ENCODE assay signal across 9 mouse cellular contexts in genomic region chr3:36449292-36450165, GRCm38 (mm10). TPM values are rescaled to one million over a fixed set of nuclear protein-coding genes. Genes with fewer than 3 reads are reported as not detected.
DNase-seq lines count a peak whose midpoint lies in the region; ATAC-seq lines count a peak whose summit lies in the region.
"Had no signal": no experiment of that assay in that cellular context is flagged by ENCODE, and none has a peak within 500 bp of the region (broad histone marks: within the 10 kb centered on the region; RNA-seq: fewer than 3 reads in every experiment).

No protein-coding gene starts in this region.

- no peaks in the 10 kb centered on the region for H3K36me3 ChIP-seq in midbrain, embryonic 10.5 days
- no peaks in the 10 kb centered on the region for H3K36me3 ChIP-seq in midbrain, embryonic 14.5 days (ENCODE audit: control insufficient read depth, insufficient read depth, low read length)
- H3K36me3 ChIP-seq in embryonic facial prominence, embryonic 11.5 days (replicated peaks; ENCODE audit: control insufficient read depth, insufficient read depth, low read depth, low read length): no peaks in the 10 kb centered on the region
- H3K36me3 ChIP-seq in neural tube, embryonic 14.5 days (ENCODE audit: control insufficient read depth, insufficient read depth, low read length): peaks cover 4% of the 10 kb centered on the region; the same call in 1 of the 2 replicates

- intact Hi-C loops in left cerebral cortex, postnatal 36 days (cut with DNase I): no loop called here

- no peak overlapping the region; the same call in 1 of the 2 replicates for H3K27ac ChIP-seq in midbrain, embryonic 10.5 days (replicated peaks)
- H3K27ac ChIP-seq in midbrain, embryonic 14.5 days (replicated peaks; ENCODE audit: low read depth, low read length): no peak overlapping the region
- H3K27ac ChIP-seq in embryonic facial prominence, embryonic 11.5 days (replicated peaks; ENCODE audit: low read depth, low read length): no peak overlapping the region
- H3K27ac ChIP-seq in neural tube, embryonic 14.5 days (ENCODE audit: low read depth, low read length): no peak overlapping the region

- no peak overlapping the region for H3K4me2 ChIP-seq in midbrain, embryonic 14.5 days (ENCODE audit: low read length)
- no peak overlapping the region for H3K4me2 ChIP-seq in embryonic facial prominence, embryonic 11.5 days (ENCODE audit: low read depth, low read length)
- no peak overlapping the region for H3K4me2 ChIP-seq in neural tube, embryonic 14.5 days (ENCODE audit: low read depth, low read length)

- H3K9ac ChIP-seq in midbrain, embryonic 14.5 days (replicated peaks; ENCODE audit: low read length): no peak overlapping the region
- H3K9ac ChIP-seq in embryonic facial prominence, embryonic 11.5 days (replicated peaks; ENCODE audit: low read length): no peak overlapping the region
- H3K9ac ChIP-seq in neural tube, embryonic 14.5 days (replicated peaks; ENCODE audit: low read depth, low read length): no peak overlapping the region

- H3K27me3 ChIP-seq in midbrain, embryonic 10.5 days (ENCODE audit: low read depth, poor library complexity, severe bottlenecking): no peaks in the 10 kb centered on the region
- no peaks in the 10 kb centered on the region for H3K27me3 ChIP-seq in midbrain, embryonic 14.5 days (ENCODE audit: control insufficient read depth, insufficient read depth, low read length)
- no peaks in the 10 kb centered on the region for H3K27me3 ChIP-seq in embryonic facial prominence, embryonic 11.5 days (ENCODE audit: control insufficient read depth, insufficient read depth, low read length)
- no peaks in the 10 kb centered on the region for H3K27me3 ChIP-seq in neural tube, embryonic 14.5 days (ENCODE audit: control insufficient read depth, insufficient read depth, low read length)

- WGBS in midbrain, embryonic 10.5 days: 42% methylated on average over 20 of the region's 20 CpGs
- WGBS in midbrain, embryonic 14.5 days: 44% methylated on average over 20 of the region's 20 CpGs
- 36% methylated on average over 20 of the region's 20 CpGs for WGBS in embryonic facial prominence, embryonic 11.5 days
- WGBS in neural tube, embryonic 14.5 days: 38% methylated on average over 20 of the region's 20 CpGs

- DNase-seq in midbrain, embryonic 10.5 days (ENCODE audit: low spot score): peak; percentile 19
- no peak for DNase-seq in midbrain, embryonic 14.5 days
- DNase-seq in embryonic facial prominence, embryonic 11.5 days (ENCODE audit: low spot score): peak; percentile 7
- DNase-seq in heart, postnatal 4 days: peak; percentile 58
- no peak for DNase-seq in cerebellum, postnatal 4 days (ENCODE audit: low spot score in 2 of 2)
- DNase-seq in cerebellum, adult 8-10 months: no peak
- no peak for DNase-seq in left cerebral cortex, postnatal 36 days (ENCODE audit: low spot score in 2 of 2)

- ATAC-seq in midbrain, embryonic 14.5 days (ENCODE audit: low FRiP score, low TSS enrichment): no peak
- no peak for ATAC-seq in embryonic facial prominence, embryonic 11.5 days (replicated peaks; ENCODE audit: insufficient number of reproducible peaks, low FRiP score, low TSS enrichment, low read depth)
- 0 out of 2 replicates have a peak, but pooled peaks have one; percentile 31 for ATAC-seq in neural tube, embryonic 14.5 days (ENCODE audit: low read depth)
- ATAC-seq: forebrain, embryonic 16.5 days had no signal

- no peak overlapping the region for H3K4me3 ChIP-seq in midbrain, embryonic 10.5 days
- no peak overlapping the region for H3K4me3 ChIP-seq in midbrain, embryonic 14.5 days (replicated peaks; ENCODE audit: low read depth, low read length)
- H3K4me3 ChIP-seq in embryonic facial prominence, embryonic 11.5 days (ENCODE audit: low read depth, low read length): no peak overlapping the region
- H3K4me3 ChIP-seq in neural tube, embryonic 14.5 days (ENCODE audit: low read depth, low read length): no peak overlapping the region

- H3K9me3 ChIP-seq in midbrain, embryonic 10.5 days (replicated peaks): no peaks in the 10 kb centered on the region
- H3K9me3 ChIP-seq in midbrain, embryonic 14.5 days (ENCODE audit: control insufficient read depth, low read length): no peaks in the 10 kb centered on the region
- no peaks in the 10 kb centered on the region for H3K9me3 ChIP-seq in embryonic facial prominence, embryonic 11.5 days (replicated peaks; ENCODE audit: control insufficient read depth, low read length)
- H3K9me3 ChIP-seq in neural tube, embryonic 14.5 days (ENCODE audit: control insufficient read depth, low read length): no peaks in the 10 kb centered on the region

- H3K4me1 ChIP-seq in midbrain, embryonic 10.5 days: peaks cover 13% of the 10 kb centered on the region
- H3K4me1 ChIP-seq in midbrain, embryonic 14.5 days (ENCODE audit: control insufficient read depth, insufficient read depth, low read length): no peaks in the 10 kb centered on the region
- H3K4me1 ChIP-seq in embryonic facial prominence, embryonic 11.5 days (ENCODE audit: control insufficient read depth, insufficient read depth, low read length): no peaks in the 10 kb centered on the region
- H3K4me1 ChIP-seq in neural tube, embryonic 14.5 days (ENCODE audit: control insufficient read depth, insufficient read depth, low read length): no peaks in the 10 kb centered on the region

RNA-seq across cellular contexts. Expression of gene Anxa5, which starts 26.2 kb away (rescaled TPM):
- polyA plus RNA-seq in midbrain, embryonic 10.5 days (2016; fragmentation: Nextera tagmentation; extraction: Ambion mirVana): 106 and 116 TPM in 2 replicates
- 19.8 and 49.1 TPM in 2 replicates for polyA plus RNA-seq in midbrain, embryonic 14.5 days (2014; fragmentation: Nextera tagmentation; extraction: Ambion mirVana)
- polyA plus RNA-seq in embryonic facial prominence, embryonic 11.5 days (2014; fragmentation: Nextera tagmentation; extraction: Ambion mirVana): 129 and 140 TPM in 2 replicates
- 100 to 1,000 TPM; 250 to 254 TPM for total RNA-seq in heart, postnatal 4 days (2021)
- 27.8 and 131 TPM in 2 replicates for polyA plus RNA-seq in neural tube, embryonic 14.5 days (2014; fragmentation: Nextera tagmentation; extraction: Ambion mirVana)
- total RNA-seq in left cerebral cortex, postnatal 36 days (2021): 10 to 100 TPM; 64.2 to 67.8 TPM

RNA-seq across cellular contexts. Expression of gene 1810062G17Rik, which starts 26.2 kb away (rescaled TPM):
- 0.25 and 0.73 TPM in 2 replicates for polyA plus RNA-seq in midbrain, embryonic 10.5 days (2016; fragmentation: Nextera tagmentation; extraction: Ambion mirVana)
- polyA plus RNA-seq in midbrain, embryonic 14.5 days (2014; fragmentation: Nextera tagmentation; extraction: Ambion mirVana): 0.24 TPM in 1 of 2 replicates, not detected in the other
- polyA plus RNA-seq in embryonic facial prominence, embryonic 11.5 days (2014; fragmentation: Nextera tagmentation; extraction: Ambion mirVana): 0.39 and 0.64 TPM in 2 replicates
- under 1 TPM; 0.50 to 0.91 TPM for total RNA-seq in heart, postnatal 4 days (2021)
- polyA plus RNA-seq in neural tube, embryonic 14.5 days (2014; fragmentation: Nextera tagmentation; extraction: Ambion mirVana): 0.50 TPM in 1 of 2 replicates, not detected in the other
- not detected for total RNA-seq in left cerebral cortex, postnatal 36 days (2021)
- polyA plus RNA-seq: forebrain, embryonic 16.5 days had no signal

Comparison
In these comparisons a context has a peak if more than half of its experiments do, and no peak if none do; other contexts are left out.
1. DNase-seq: peak in midbrain, embryonic 10.5 days (single experiment), embryonic facial prominence, embryonic 11.5 days (single experiment) and heart, postnatal 4 days (single experiment); none in midbrain, embryonic 14.5 days (single experiment), cerebellum, postnatal 4 days (0 of 2), cerebellum, adult 8-10 months (single experiment) and left cerebral cortex, postnatal 36 days (0 of 2).